Mouse (Mus musculus): ENCODE measurements around the gene Oxnad1.

GRCm38 (mm10) chr14:32085486-32086201, 470 bp downstream of the Oxnad1 start, which contains the start of gene Dph3:
- TF ChIP-seq CTCF (conservative IDR thresholded peaks at IDR 0.05; ENCODE audit: insufficient read depth, insufficient read length, low read depth, low read length): peak; percentile 23; the same call in 1 of the 2 replicates
- TF ChIP-seq POLR2A (IDR thresholded peaks at IDR 0.05; ENCODE audit: low read depth, low read length): peak; percentile 56
